In genomic region chr11:61602705-61603104, GRCm38 (mm10) we compare ENCODE assay signal across 12 mouse cellular contexts. TPM values are rescaled to one million over a fixed set of nuclear protein-coding genes. Genes with fewer than 3 reads are reported as not detected.
DNase-seq lines count a peak whose midpoint lies in the region; ATAC-seq lines count a peak whose summit lies in the region.
"Had no signal": no experiment of that assay in that cellular context is flagged by ENCODE, and none has a peak within 500 bp of the region (broad histone marks: within the 10 kb centered on the region; RNA-seq: fewer than 3 reads in every experiment).

No protein-coding gene starts in this region.

- H3K4me2 ChIP-seq in liver, embryonic 13.5 days, result no peak overlapping the region
- H3K4me2 ChIP-seq: limb, embryonic 12.5 days; midbrain, embryonic 12.5 days had no signal

- 14% methylated on average over 7 of the region's 7 CpGs for WGBS in liver, embryonic 13.5 days (ENCODE audit: insufficient replicate concordance)

- H3K27ac ChIP-seq in liver, embryonic 13.5 days, result no peak overlapping the region
- H3K27ac ChIP-seq: limb, embryonic 12.5 days; midbrain, embryonic 12.5 days had no signal

- intact Hi-C loops in left cerebral cortex, postnatal 10 days (cut with DNase I), result no loop called here

- H3K9ac ChIP-seq in liver, embryonic 13.5 days, result no peak overlapping the region
- H3K9ac ChIP-seq: limb, embryonic 12.5 days; midbrain, embryonic 12.5 days had no signal

- no peaks in the 10 kb centered on the region for H3K4me1 ChIP-seq in liver, embryonic 13.5 days (replicated peaks)
- H3K4me1 ChIP-seq: limb, embryonic 12.5 days; midbrain, embryonic 12.5 days had no signal

- no peak overlapping the region for H3K4me3 ChIP-seq in liver, embryonic 13.5 days (replicated peaks)
- H3K4me3 ChIP-seq: limb, embryonic 12.5 days; midbrain, embryonic 12.5 days had no signal

- DNase-seq in A20 (ENCODE audit: low read depth, low spot score) (peak; percentile 27), MEL-GATA-1-ER (ENCODE audit: extremely low read depth, low read depth) (peak; percentile 99)
- DNase-seq in liver, embryonic 13.5 days, result peak; percentile 30
- DNase-seq in spleen, postnatal 10 days (ENCODE audit: low spot score in 2 of 2), result peak; percentile 20 to 59
- no peak for DNase-seq in left cerebral cortex, postnatal 10 days (ENCODE audit: extremely low spot score in 1 of 2, low spot score in 2 of 2)
- no peak for DNase-seq in cerebellum, adult 18-20 months
- DNase-seq in layer of hippocampus, adult 9-11 months, result no peak
- no peak for DNase-seq in frontal cortex, postnatal 14 days (ENCODE audit: low spot score in 2 of 2)
- DNase-seq: gastrocnemius, postnatal 14 days; kidney, postnatal 4 days had no signal

- H3K9me3 ChIP-seq in liver, embryonic 13.5 days (replicated peaks), result peaks cover 4% of the 10 kb centered on the region; the same call in 1 of the 2 replicates

- H3K27me3 ChIP-seq in liver, embryonic 13.5 days, result peaks cover 52% of the 10 kb centered on the region
- H3K27me3 ChIP-seq: midbrain, embryonic 12.5 days had no signal

- H3K36me3 ChIP-seq in liver, embryonic 13.5 days, result no peaks in the 10 kb centered on the region
- H3K36me3 ChIP-seq: limb, embryonic 12.5 days; midbrain, embryonic 12.5 days had no signal

- ATAC-seq in liver, embryonic 13.5 days (ENCODE audit: low read depth), result peak; percentile 48

RNA-seq across cellular contexts. Expression of gene Epn2, which starts 23.2 kb away (rescaled TPM):
- polyA plus RNA-seq in liver, embryonic 13.5 days (2015; fragmentation: Nextera tagmentation; extraction: Ambion mirVana), result 2.5 and 3.1 TPM in 2 replicates
- total RNA-seq in left cerebral cortex, postnatal 10 days (2021), result 10 to 100 TPM; 97.6 to 99.1 TPM

RNA-seq across cellular contexts. Expression of gene Grap, which starts 50.4 kb away (rescaled TPM):
- polyA plus RNA-seq in liver, embryonic 13.5 days (2015; fragmentation: Nextera tagmentation; extraction: Ambion mirVana), result 4.8 and 5.0 TPM in 2 replicates
- total RNA-seq in left cerebral cortex, postnatal 10 days (2021), result 1 to 10 TPM; 6.9 to 7.3 TPM

Comparison
In these comparisons a context has a peak if more than half of its experiments do, and no peak if none do; other contexts are left out.
1. DNase-seq: peak in A20 (single experiment), MEL-GATA-1-ER (single experiment), liver, embryonic 13.5 days (single experiment) and spleen, postnatal 10 days (2 of 2); none in left cerebral cortex, postnatal 10 days (0 of 2), cerebellum, adult 18-20 months (0 of 2), layer of hippocampus, adult 9-11 months (single experiment) and frontal cortex, postnatal 14 days (0 of 2).